Mouse (Mus musculus) heart, postnatal 14 days (tissue): Measurements from ENCODE around the gene Ell3. TPM values are rescaled to one million over a fixed set of nuclear protein-coding genes. Genes with fewer than 3 reads are reported as not detected.
A peak's percentile ranks its signal among the peaks of the same experiment; 100 is the strongest.

Source experiments
- DNase-seq, 2 experiments: peaks; one replicate each; pipeline ENCODE4 v3.0.0; 2021 to 2022
- intact Hi-C: fragments of 180-260 bp; cut with DNase I; formaldehyde crosslinking; loops from one replicate; pipeline ENCODE4 v1.15.1; 2025
- microRNA-seq, 2 experiments: library from miRNA; unstranded; fragments of <30 nt; microRNA quantifications; one replicate each; pipeline ENCODE4 v1.2.0; 2021 to 2022
- total RNA-seq, 2 experiments: library from RNA; stranded (reverse); gene quantifications; 2 replicates each; pipeline ENCODE4 v1.2.3; 2021

Ell3 gene
- total RNA-seq, 2 experiments from 2014 or later = not detected

GRCm38 (mm10) chr2:121412843-121413386 is 31.2 kb downstream of the Ell3 start:
- no peak for DNase-seq
- intact Hi-C loops = loop anchor here (5.0 to 10.0 kb wide), 2 partner anchors 34 to 1318 kb away; partner anchors contain the start of gene Serf2

GRCm38 (mm10) chr2:121408160-121408559 is 35.9 kb downstream of the Ell3 start:
- intact Hi-C loops = loop anchor here (2.0 kb wide), 1 partner anchor 27 kb away; no protein-coding TSS in a partner anchor
- peak; percentile 33 to 43 for DNase-seq

GRCm38 (mm10) chr2:121403296-121403695 is 40.8 kb downstream of the Ell3 start:
- intact Hi-C loops = no loop called here
- no peak for DNase-seq

GRCm38 (mm10) chr2:121396624-121397023 is 47.5 kb downstream of the Ell3 start:
- intact Hi-C loops = no loop called here

More at GRCm38 (mm10) chr2:121396624-121397023, 47.5 kb downstream of the Ell3 start:
- DNase-seq = peak; percentile 77 to 85

Small RNA genes lying within 50 kb of the gene (microRNA-seq; reads per million reads assigned to microRNA genes)
- gene Gm22953 = 0 reads per million in 2 experiments

Other genes starting within 250 kb of the Ell3 start
- 10 to 100 TPM; 32.5 to 41.3 TPM for gene Trp53bp1, start 172.9 kb downstream of the Ell3 start, total RNA-seq
- gene Map1a, start 154.7 kb downstream of the Ell3 start, total RNA-seq = 1 to 10 TPM; 7.6 to 8.7 TPM
- 10 to 100 TPM; 27.2 to 31.4 TPM for gene Ppip5k1, start 88.9 kb downstream of the Ell3 start, total RNA-seq
- 1 to 10 TPM; 1.3 to 1.6 TPM for gene Ckmt1, start 86.6 kb downstream of the Ell3 start, total RNA-seq
- gene Strc, start 57.1 kb downstream of the Ell3 start, total RNA-seq = not detected
- 100 to 1,000 TPM; 115 to 150 TPM for gene Pdia3, start 30.5 kb downstream of the Ell3 start, total RNA-seq
- 1 to 10 TPM; 3.2 to 3.9 TPM for gene Catsper2, start 30.5 kb downstream of the Ell3 start, total RNA-seq
- 100 to 1,000 TPM; 341 to 387 TPM for gene Serf2, start 4.9 kb upstream of the Ell3 start, total RNA-seq
- gene Hypk, start 9.0 kb upstream of the Ell3 start, total RNA-seq = 10 to 100 TPM; 18.2 to 20.4 TPM
- under 1 TPM in 1 of 2 experiments, not detected in 1; 0.17 TPM for gene Serinc4, start 12.5 kb upstream of the Ell3 start, total RNA-seq
- gene Mfap1b, start 29.8 kb upstream of the Ell3 start, total RNA-seq = 10 to 100 TPM; 25.7 to 25.9 TPM
- gene Mfap1a, start 62.4 kb upstream of the Ell3 start, total RNA-seq = 10 to 100 TPM; 27.2 to 28.2 TPM
- 1 to 10 TPM; 3.2 to 5.5 TPM for gene Wdr76, start 62.4 kb upstream of the Ell3 start, total RNA-seq